Mouse (Mus musculus) small intestine, adult 2 months (tissue): Measurements from ENCODE around the gene Dnah11. TPM values are rescaled to one million over a fixed set of nuclear protein-coding genes. Genes with fewer than 3 reads are reported as not detected.
"Not testable (repeated sequence)": the region's sequence is repeated elsewhere in the genome, so short reads cannot be mapped to it uniquely, and the experiment has no call there.

ENCODE experiments used
- H3K27ac ChIP-seq: fragments of 200-500 bp; 2 replicates; pipeline ENCODE4 v1.5.1; 2012; ENCODE audit warnings: low read depth, low read length, control low read depth, inconsistent platforms; ENCODE audit not compliant: insufficient read depth
- H3K27me3 ChIP-seq: fragments of 200-500 bp; 2 replicates; pipeline ENCODE4 v1.6.1; 2012; ENCODE audit warnings: mild to moderate bottlenecking, moderate library complexity, low read length, inconsistent platforms; ENCODE audit not compliant: control insufficient read depth, insufficient read depth
- H3K36me3 ChIP-seq: fragments of 200-500 bp; 2 replicates; pipeline ENCODE4 v1.6.1; 2012; ENCODE audit warnings: mild to moderate bottlenecking, low read length, control low read depth, inconsistent platforms; ENCODE audit not compliant: control insufficient read depth, insufficient read depth
- H3K4me1 ChIP-seq: fragments of 200-500 bp; 2 replicates; pipeline ENCODE4 v1.6.1; 2012; ENCODE audit warnings: low read length, inconsistent platforms, mixed read lengths; ENCODE audit not compliant: control insufficient read depth, insufficient read depth, insufficient read length
- H3K4me3 ChIP-seq: fragments of 200-500 bp; 2 replicates; pipeline ENCODE4 v1.5.1; 2012; ENCODE audit warnings: low read depth, mild to moderate bottlenecking, control low read depth, inconsistent platforms, low read length, moderate library complexity
- CTCF ChIP-seq: fragments of 200-500 bp; IDR thresholded peaks from 2 replicates; pipeline ENCODE4 v1.5.1; 2012; ENCODE audit warnings: low read depth, mild to moderate bottlenecking, control low read depth, inconsistent platforms, low read length, moderate library complexity, mixed read lengths; ENCODE audit not compliant: insufficient replicate concordance, insufficient read length; ENCODE audit errors: extremely low read depth
- POLR2A ChIP-seq: fragments of 200-500 bp; IDR thresholded peaks from 2 replicates; pipeline ENCODE4 v1.6.1; 2012; ENCODE audit warnings: low read depth, mild to moderate bottlenecking, control low read depth, inconsistent platforms, low read length, moderate library complexity
- WGBS: fragments of 180-500 bp; shearing (Covaris S2); methylation state at CpG from one replicate; pipeline ENCODE4 v1.1.7; 2018; 5-methylcytosine and 5-hydroxymethylcytosine counted together
- polyA plus RNA-seq: library from polyadenylated mRNA; depleted of rRNA; stranded (reverse); fragments of >200 nt; gene quantifications from 2 replicates; pipeline ENCODE4 v1.2.3, GENCODE M21; 2012

Dnah11 gene
- polyA plus RNA-seq, 1 experiment = 0.01 TPM

DNA sequence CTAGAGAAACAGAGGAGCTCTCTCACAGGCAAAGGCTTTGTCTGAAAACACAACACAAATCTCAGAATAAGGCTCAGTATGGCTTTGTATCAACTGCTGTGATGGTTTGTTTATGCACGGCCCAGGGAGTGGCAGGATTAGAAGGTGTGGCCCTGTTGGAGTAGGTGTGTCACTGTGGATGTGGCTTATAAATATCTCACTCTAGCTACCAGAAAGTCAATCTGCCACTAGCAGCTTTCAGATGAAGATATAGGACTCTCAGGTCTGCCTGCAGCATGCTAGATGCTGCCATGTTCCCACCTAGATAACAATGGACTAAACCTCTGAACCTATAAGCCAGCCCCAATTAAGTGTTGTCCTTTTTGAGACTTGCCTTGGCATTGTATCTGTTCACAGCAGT is 266.8 kb downstream of the Dnah11 start:
- no peaks in the 10 kb centered on the region for H3K36me3 ChIP-seq
- 17% methylated on average over 1 of the region's 1 CpGs for WGBS
- H3K27ac ChIP-seq = no peak overlapping the region

DNA sequence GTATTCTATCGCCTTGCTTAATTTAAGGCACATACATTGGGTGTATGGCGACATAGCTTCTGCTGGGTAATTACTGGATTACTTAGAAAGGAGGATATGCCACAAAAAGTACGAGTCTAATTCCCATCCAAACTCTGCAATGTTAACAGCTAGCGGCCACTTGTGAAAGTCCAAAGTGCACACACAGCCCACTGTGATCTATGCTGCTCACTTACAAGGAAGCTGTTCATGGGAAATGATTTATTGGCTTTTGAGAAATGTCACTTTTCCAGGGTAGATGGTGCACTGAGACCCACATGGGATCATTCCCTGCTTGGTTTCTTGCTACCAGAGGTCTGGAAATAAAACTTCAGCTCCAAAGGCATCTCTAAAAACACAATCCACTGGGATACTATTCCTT is 269.1 kb downstream of the Dnah11 start:
- Histone ChIP-seq H3K27ac (no peak overlapping the region), H3K4me1 (no peaks in the 10 kb centered on the region), H3K27me3 (no peaks in the 10 kb centered on the region), H3K4me3 (no peak overlapping the region), H3K36me3 (no peaks in the 10 kb centered on the region)
- TF ChIP-seq POLR2A = no peak
- no peak for TF ChIP-seq CTCF
- WGBS = 40% methylated on average over 4 of the region's 4 CpGs

More for the DNA sequence above, 266.8 kb downstream of the Dnah11 start:
- TF ChIP-seq CTCF (no peak), POLR2A (no peak)
- Histone ChIP-seq H3K4me3 (no peak overlapping the region), H3K27me3 (no peaks in the 10 kb centered on the region), H3K4me1 (no peaks in the 10 kb centered on the region)

DNA sequence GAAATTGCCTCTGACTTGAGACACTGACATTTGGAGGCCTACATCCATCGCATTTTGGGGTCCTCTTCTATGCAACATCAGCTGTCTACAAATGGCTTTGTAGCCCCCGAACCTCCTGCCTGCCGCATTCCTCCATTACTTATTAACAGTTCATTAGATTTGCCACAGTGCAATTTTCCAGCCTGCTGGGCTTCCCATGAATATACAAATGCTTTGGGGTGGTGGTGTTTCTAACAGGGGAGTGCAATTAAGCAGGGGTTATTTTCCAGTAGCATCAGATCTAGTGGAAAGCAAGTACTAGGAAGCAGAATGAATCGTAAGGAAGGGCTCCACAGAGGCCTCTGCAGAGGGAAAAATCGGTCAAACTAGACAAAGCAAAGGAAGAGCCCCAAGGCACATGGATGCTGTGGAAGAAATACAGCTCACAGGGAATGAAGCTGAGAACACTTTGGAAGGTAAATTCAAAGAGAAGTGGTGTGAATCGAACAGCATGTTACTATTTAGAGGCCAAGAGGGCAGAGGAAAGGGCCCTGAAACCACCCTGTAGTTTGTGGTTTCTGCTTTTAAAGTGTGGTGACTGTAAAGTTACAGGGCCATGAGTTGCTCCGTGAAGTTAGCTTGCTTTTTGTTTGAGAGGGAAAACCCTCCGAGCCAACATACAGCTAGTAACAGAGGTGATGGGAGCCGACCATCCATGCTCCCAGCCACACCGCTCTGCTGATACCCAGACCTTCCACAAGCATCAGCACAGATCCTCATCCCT is 282.8 kb downstream of the Dnah11 start:
- no peaks in the 10 kb centered on the region for H3K36me3 ChIP-seq
- no peak overlapping the region for H3K27ac ChIP-seq
- TF ChIP-seq POLR2A (no peak), CTCF (no peak)
- H3K27me3 ChIP-seq = no peaks in the 10 kb centered on the region
- no peaks in the 10 kb centered on the region for H3K4me1 ChIP-seq
- WGBS = 72% methylated on average over 10 of the region's 10 CpGs
- no peak overlapping the region for H3K4me3 ChIP-seq

DNA sequence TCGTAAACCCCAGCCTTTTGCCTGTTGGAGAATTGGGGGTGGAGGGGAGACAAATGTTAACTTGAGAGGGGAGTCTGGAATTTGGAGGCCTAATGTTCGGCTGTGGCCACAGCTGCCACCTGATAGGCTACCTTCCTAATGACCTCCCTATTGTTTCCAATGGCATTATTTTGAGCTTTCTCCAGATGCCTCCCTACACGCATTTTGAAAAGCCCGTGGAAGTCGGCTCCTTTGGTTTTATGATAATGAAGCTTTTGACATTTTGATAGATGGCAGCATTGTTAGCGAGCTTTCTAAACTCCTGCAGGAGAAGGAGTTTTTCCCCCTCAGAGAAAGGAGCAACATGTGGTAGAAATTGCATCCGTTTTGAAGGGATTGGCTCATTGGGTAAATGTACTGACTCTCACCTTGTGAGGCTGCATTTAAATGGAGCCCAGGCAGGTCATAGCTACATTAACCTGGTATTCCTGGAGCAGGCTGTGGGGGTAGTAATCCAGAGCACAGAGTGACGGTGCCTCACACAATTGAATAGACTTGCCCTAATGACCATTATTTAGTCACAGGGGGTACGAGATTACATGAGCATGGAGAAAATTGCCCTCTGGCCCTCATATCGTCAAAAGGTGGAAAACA is 284.1 kb downstream of the Dnah11 start:
- Histone ChIP-seq H3K27ac (no peak overlapping the region), H3K36me3 (no peaks in the 10 kb centered on the region), H3K4me3 (no peak overlapping the region), H3K27me3 (no peaks in the 10 kb centered on the region), H3K4me1 (no peaks in the 10 kb centered on the region)
- 56% methylated on average over 10 of the region's 10 CpGs for WGBS
- TF ChIP-seq CTCF (no peak), POLR2A (no peak)

DNA sequence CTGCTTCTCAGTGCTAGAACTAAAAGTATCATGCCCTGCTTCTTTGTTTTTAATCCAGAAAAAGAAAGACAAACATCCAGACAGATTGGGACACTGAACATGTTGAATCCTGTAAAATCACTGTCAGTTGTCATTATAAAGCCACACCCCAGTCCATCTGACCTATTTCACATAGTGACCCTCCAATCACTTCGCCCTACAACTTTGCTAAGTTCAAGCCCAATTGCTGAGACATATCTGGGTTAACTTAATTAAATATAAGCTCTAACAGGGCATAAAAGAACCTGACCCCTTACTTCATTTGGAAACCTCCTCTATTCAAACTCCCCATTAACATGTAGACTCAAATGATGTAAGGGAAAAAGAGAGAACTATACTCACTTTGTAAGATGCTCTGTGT is 287.4 kb downstream of the Dnah11 start:
- WGBS = 71% methylated on average over 1 of the region's 1 CpGs
- no peak for TF ChIP-seq CTCF
- TF ChIP-seq POLR2A = no peak
- Histone ChIP-seq H3K4me3 (no peak overlapping the region), H3K27ac (no peak overlapping the region), H3K27me3 (no peaks in the 10 kb centered on the region), H3K4me1 (no peaks in the 10 kb centered on the region), H3K36me3 (no peaks in the 10 kb centered on the region)

DNA sequence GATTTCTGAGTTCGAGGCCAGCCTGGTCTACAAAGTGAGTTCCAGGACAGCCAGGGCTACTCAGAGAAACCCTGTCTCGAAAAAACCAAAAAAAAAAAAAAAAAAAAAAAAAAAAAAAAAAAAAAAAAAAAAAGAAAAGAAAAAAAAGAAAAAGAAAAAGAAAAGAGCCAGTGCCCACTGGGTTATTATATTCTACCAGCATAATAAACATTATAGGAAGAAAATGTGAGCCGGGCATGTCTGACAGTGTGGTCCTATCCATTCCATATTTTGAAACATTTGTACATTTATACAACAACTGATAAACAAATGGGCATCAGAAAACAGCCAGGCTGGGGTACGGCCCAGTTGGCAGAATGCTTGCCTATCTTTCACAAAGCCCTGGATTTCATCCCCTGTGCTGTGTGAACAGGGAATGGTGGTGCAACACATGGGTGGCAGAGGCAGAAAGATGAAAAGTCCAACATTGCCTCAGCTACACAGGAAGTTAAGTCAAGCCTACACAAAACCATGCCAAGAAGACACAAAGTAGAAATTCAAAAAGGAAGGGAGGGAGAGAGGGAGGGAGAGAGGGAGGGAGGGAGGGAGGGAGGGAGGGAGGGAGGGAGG is 293.5 kb downstream of the Dnah11 start:
- H3K27ac ChIP-seq, H3K4me1 ChIP-seq, H3K27me3 ChIP-seq, H3K4me3 ChIP-seq, H3K36me3 ChIP-seq: not testable (repeated sequence)
- 80% methylated on average over 4 of the region's 4 CpGs for WGBS

DNA sequence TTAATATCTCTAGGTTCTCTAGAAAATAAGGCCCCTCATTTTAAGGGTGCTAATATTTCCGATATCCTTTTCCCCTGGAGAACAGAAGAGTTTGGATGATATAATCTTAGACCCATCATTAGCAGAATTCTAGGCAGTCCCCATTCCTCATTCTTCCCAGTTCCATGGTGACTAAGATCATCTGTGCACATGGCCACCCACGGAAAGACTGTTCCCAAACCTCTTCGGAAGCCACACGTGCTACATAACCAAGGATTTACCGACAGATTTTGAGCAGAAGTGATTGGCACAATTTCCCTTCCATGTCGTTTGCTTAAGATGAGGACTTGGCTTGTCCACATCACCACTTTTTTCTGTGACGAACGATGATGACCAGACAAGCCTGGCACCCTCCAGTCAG is 295.2 kb downstream of the Dnah11 start:
- Histone ChIP-seq H3K36me3 (no peaks in the 10 kb centered on the region), H3K4me1 (no peaks in the 10 kb centered on the region), H3K27ac (no peak overlapping the region), H3K4me3 (no peak overlapping the region), H3K27me3 (no peaks in the 10 kb centered on the region)
- WGBS = 87% methylated on average over 8 of the region's 8 CpGs
- TF ChIP-seq POLR2A = no peak
- TF ChIP-seq CTCF = no peak

DNA sequence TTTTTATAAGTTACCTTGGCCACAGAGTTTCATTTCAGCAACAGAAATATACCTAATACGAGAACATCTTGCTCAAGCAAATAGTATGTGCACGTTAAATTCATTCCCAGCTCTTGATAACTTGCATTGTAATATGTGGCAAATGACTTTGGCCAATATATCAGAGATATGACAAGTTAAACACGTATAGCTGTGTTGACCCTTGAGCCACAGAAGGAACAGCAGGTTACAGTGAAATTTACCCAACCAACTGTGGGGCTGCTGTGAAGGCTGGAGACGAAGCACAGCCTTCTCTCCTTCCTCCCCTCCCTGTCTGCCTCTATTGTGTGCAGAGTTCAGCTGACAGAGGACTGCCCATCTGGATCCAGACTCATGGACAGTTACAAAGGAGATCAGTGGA is 297.5 kb downstream of the Dnah11 start:
- 27% methylated on average over 2 of the region's 4 CpGs for WGBS
- not testable (repeated sequence) for H3K4me1 ChIP-seq, H3K27ac ChIP-seq, H3K36me3 ChIP-seq, H3K4me3 ChIP-seq, H3K27me3 ChIP-seq

DNA sequence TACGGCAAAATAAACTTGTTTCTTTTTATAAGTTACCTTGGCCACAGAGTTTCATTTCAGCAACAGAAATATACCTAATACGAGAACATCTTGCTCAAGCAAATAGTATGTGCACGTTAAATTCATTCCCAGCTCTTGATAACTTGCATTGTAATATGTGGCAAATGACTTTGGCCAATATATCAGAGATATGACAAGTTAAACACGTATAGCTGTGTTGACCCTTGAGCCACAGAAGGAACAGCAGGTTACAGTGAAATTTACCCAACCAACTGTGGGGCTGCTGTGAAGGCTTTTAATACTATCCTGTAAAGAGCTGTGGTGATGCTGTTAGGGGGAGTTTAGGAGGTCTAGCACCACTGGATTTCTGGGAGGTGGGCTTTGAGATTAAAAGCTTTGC is 298.0 kb downstream of the Dnah11 start:
- WGBS = 9% methylated on average over 1 of the region's 4 CpGs
- H3K4me3 ChIP-seq, H3K27ac ChIP-seq, H3K36me3 ChIP-seq, H3K4me1 ChIP-seq, H3K27me3 ChIP-seq: not testable (repeated sequence)
